Mouse (Mus musculus) heart, postnatal 14 days (tissue): Measurements from ENCODE around the gene Sobp. TPM values are rescaled to one million over a fixed set of nuclear protein-coding genes. Genes with fewer than 3 reads are reported as not detected.

Experiments
- DNase-seq, 2 experiments: peaks; one replicate each; pipeline ENCODE4 v3.0.0; 2021 to 2022
- intact Hi-C: fragments of 180-260 bp; cut with DNase I; formaldehyde crosslinking; loops from one replicate; pipeline ENCODE4 v1.15.1; 2025
- total RNA-seq, 2 experiments: library from RNA; stranded (reverse); gene quantifications; 2 replicates each; pipeline ENCODE4 v1.2.3; 2021

Gene Sobp
- total RNA-seq, 2 experiments from 2014 or later: 14.4 to 14.6 TPM

DNA sequence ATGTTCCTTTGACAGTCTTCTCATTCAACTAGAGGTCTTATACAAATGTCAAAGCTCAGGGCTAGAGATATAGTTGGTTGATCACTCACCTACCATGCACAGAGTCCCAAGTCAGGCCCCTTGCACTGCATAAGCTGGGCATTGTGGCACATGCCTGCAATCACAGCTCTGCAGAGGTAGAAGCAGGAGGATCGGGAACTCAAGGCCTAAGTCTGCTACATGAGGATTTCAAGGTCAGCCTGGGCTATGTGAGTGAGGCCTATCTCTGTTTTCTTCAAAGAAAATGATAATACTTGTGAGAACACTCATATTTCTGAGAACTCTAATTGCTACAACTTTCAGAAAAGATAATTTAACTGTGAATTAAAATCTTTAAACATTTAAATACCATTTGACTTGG lies 8.2 kb downstream of the Sobp start:
- DNase-seq: no peak
- intact Hi-C loops: no loop called here

DNA sequence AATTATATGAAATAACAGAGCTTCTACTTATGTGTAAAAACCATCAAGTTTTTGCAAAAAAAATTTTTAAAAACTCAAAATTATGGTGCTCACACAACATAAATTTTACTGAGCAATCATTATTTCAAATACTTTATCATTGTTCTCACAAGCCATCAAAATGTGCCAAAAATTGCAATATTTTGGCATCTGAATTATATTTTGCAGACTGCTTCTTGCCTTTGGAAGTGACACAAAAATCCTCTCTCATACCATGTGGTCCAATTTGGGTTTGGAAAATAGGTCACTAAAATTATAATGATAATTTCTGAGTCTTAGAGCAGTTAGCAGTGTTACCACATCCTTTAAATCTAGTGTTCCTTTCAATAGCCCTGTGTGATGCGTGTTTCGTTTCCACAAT lies 9.9 kb downstream of the Sobp start:
- no peak for DNase-seq

DNA sequence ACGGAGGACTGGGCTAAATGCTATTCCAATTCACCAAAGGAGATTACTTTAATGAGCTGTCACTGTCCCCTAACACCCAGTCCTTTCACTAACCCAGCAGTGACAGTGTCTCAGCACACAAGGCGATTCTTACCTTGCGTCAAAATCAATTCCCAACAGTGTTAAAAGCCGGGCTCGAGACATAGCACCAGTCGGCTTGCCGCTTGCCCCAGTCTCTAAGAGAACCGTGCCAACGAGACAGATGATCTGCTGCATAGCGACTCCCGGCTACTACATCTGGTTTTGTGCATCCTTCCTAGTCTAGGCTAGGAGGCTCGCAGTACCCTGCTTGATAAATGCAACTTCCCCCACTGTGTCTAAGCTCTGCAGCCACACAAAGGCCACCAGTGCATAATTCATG lies 12.0 kb downstream of the Sobp start:
- intact Hi-C loops: no loop called here
- no peak for DNase-seq

More for the DNA sequence above, 9.9 kb downstream of the Sobp start:
- intact Hi-C loops: no loop called here

- DNase-seq: peak in 1 of 2 experiments; percentile 15
- intact Hi-C loops: no loop called here
Measured at GRCm38 (mm10) chr10:43159333-43159732, 15.0 kb downstream of the Sobp start.

GRCm38 (mm10) chr10:43158917-43159316 lies 15.4 kb downstream of the Sobp start:
- intact Hi-C loops: no loop called here
- no peak for DNase-seq

- intact Hi-C loops: no loop called here
- peak; percentile 73 to 78 for DNase-seq
Measured at GRCm38 (mm10) chr10:43155046-43155560, 19.2 kb downstream of the Sobp start.

- DNase-seq: no peak
- intact Hi-C loops: no loop called here
Measured at GRCm38 (mm10) chr10:43152643-43153042, 21.7 kb downstream of the Sobp start.

- no peak for DNase-seq
- intact Hi-C loops: no loop called here
Measured at GRCm38 (mm10) chr10:43148456-43148855, 25.9 kb downstream of the Sobp start.

DNA sequence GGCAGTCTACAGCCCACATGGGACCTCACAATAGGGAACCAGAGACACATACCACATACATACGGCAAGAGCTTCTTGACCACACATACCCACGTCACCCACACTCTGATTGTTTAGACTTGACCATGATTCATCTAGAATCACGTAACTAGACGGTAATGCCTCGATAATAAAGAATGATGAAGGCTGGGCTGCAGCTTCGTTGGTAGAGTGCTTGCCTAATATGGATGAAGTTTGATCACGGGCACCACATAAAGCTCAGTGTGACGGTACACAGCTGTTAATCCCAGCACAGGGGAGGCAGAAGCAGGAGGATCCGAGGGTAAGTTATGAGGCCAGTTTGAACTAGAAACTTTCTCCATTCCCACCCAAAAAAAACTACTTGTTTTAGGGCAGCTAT lies 31.2 kb downstream of the Sobp start:
- DNase-seq: no peak
- intact Hi-C loops: no loop called here

DNA sequence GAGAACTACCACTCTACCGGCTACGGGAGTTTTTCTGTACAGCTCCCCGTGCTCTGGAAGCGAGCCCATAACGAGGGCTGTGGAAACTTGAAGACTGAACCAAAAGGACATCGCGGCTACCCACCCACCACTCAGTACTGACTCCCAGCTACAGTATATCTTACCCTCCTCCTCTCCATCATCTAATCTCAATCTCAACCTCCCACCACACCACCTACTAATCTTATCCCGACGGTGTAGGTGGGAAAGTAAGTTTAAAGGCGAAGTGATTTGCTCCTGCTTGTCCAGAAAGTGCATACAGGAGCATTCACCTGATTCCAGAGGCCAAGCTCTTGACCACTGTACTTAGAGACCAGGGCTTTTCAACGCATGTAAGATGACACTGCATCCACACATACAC lies 40.3 kb downstream of the Sobp start:
- intact Hi-C loops: no loop called here
- DNase-seq: no peak

DNA sequence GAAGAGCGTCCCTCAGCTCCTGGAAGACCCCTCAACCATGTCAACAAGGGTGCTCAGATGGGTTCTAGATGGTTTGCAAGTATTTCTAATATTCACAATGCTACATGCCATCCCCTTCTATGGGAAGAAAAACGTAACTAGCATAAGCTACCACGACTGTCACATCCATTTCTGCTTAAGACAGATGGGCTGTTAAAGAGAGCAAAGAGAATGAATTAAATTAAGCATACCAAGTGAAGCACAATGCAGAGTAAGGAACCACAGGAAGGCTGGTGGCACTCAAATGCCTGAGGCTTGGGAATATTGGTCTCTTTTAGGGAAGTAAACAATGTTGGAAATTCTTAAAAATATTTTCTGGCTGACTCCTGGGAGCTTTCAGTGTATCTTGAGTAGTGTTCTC lies 45.6 kb downstream of the Sobp start:
- intact Hi-C loops: no loop called here
- DNase-seq: no peak

DNA sequence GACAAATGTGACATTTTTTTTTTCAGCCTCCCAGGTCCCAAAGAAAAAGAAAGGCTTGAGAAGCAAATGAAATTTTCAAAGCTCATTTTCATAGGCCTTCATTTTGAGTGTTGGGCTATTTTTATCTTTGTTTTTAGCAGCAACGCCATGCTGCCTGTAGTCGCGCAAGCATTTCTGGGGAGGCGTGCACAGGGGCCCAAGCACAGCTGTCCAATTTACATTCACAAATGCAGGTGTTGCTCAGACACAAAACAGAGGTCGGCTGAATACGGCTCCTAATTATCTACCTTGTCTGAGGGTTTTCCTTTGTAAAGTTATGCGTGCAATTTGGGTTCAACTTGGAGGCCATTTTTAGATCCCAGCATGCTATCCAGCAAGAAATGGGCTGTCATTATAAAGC lies 49.8 kb downstream of the Sobp start:
- intact Hi-C loops: no loop called here
- DNase-seq: no peak

DNA sequence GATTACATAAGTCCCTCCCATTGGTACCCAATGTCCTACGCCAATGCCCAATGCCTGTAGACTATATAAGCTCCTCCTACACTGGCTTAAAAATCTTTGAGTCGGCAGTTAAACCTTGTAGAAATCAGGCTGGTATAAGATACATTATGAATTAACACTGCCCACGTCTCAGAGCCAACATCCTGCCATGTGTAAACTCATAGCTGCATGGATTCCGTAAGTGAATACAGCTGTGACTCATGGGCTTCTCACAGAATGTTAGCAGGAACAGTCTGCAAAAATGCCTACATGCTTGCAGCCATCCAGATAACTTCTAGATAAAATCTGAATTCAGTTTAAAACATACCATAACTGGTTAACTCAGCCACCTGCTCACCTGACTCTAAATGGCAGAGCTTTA lies 50.2 kb downstream of the Sobp start:
- DNase-seq: no peak
- intact Hi-C loops: no loop called here

GRCm38 (mm10) chr10:43123422-43123821 lies 50.9 kb downstream of the Sobp start:
- intact Hi-C loops: no loop called here

GRCm38 (mm10) chr10:43120688-43121450 lies 53.5 kb downstream of the Sobp start:
- intact Hi-C loops: no loop called here
- no peak for DNase-seq

More at GRCm38 (mm10) chr10:43123422-43123821, 50.9 kb downstream of the Sobp start:
- DNase-seq: no peak

DNA sequence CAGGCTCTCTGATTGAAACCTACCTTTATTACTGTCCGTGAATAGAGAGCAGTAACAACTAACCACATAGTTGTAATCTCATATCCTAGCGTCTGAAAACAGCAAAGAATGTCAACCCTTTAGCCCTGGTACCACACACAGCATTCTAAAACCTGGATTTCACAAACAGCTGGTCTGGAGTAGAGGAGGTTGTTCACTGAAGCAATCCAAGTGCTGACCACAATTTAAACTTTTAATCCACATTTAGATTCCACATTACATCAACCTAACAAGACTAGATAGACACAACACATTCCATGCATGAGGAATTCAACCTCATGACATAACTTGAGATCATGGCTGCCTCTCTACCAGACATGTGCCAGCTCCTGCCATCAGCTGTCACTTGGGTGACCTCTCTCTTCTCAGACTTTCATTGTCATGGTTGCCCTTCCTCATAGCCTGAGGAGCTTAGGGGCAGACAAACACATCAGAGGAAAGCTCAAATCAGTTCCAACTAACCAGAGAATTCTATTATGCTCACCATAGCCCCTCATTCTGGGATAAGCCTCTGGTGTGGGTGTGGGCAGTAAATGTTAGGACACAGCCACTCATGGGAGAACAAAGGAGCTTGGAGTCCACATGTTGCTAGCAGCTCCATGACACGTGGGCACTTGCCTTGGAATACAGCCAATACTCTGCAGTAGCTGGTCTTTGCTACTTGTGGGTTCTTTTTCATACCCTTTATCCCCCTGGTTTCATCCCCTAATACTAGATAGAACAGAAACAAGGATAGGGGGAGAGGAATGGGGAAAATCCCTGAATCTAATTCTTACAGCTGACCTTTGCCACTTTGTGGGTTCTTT lies 58.0 kb downstream of the Sobp start:
- no peak for DNase-seq
- intact Hi-C loops: no loop called here

DNA sequence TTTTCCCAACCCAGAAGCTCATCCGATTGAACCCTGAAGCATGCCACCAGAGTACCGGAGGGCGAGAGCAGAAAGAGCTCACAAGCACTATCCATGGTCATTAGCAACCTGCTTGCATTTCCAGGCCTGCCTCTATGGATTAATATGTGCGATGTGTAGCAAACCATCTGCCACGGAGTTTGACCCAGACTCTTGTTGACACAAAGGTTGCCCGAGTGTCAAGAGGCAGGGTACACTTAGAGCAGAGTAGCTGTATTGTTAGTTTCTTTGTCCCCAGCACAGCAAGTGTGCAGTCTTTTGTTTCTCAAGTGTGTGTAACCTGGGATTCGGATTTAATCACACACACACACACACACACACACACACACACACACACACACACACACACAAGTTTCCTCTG lies 62.0 kb downstream of the Sobp start:
- intact Hi-C loops: no loop called here
- DNase-seq: no peak

GRCm38 (mm10) chr10:43106616-43107015 lies 67.7 kb downstream of the Sobp start:
- DNase-seq: no peak
- intact Hi-C loops: no loop called here

DNA sequence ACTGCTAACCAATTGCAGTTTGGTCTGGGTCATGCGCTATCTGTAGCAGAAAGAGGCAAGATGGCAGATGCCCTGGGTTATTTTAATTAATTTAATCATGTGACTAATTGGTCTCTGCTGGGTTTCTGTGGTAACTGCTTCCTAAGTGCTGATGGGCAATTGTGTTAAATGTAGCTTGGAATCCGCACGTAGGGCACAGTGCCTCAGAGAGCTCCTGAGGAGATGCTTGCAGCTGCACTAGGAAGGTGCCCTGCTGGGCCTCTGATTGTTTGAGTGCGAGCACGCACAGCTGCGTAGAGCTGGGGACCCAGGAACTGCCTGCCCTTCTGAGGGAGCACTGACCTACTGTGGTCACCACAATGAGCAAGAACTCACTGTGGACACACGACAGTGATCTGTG lies 68.1 kb downstream of the Sobp start:
- intact Hi-C loops: no loop called here
- no peak for DNase-seq

DNA sequence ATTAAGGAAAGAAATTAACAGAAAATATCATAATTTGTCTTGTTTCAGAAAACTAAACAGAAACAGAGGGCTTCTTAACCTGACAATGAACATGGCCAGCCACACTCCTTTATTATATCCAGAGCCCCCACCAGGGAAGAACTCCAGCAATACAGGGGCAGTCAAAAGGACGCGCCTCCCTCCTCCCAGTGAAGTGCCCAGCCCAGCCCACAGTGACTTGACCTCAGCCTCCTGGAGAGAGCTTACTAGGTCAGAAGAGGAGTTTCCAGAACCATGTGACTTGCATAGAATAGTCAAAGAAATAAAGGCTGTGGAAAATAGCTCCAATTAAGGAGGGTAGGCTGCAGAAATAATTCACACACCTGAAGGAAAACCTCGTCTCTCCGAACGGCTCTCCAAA lies 73.8 kb downstream of the Sobp start:
- DNase-seq: no peak
- intact Hi-C loops: no loop called here

DNA sequence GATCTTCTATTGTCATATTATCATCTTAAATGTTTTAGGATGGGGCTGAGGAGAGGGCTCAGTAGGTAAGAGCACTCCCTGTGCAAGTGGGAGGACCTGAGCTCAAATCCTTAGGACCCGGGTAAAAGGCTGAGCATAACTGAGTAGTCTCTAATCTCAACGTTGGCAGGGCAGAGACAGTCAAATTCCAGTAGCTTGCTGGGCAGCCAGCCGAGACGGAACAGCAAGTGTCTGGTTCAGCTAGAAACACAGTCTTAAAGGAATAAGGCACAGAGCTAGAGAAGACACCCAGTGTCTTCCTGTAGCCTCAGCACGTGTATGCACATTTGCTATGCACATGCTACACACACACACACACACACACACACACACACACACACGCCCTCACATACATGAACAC lies 75.1 kb downstream of the Sobp start:
- intact Hi-C loops: no loop called here
- peak; percentile 11 to 25 for DNase-seq

GRCm38 (mm10) chr10:43097755-43098154 lies 76.6 kb downstream of the Sobp start:
- DNase-seq: no peak
- intact Hi-C loops: no loop called here
